Mouse (Mus musculus): ENCODE results near the gene Cbx5.

The Cbx5 gene

DNA sequence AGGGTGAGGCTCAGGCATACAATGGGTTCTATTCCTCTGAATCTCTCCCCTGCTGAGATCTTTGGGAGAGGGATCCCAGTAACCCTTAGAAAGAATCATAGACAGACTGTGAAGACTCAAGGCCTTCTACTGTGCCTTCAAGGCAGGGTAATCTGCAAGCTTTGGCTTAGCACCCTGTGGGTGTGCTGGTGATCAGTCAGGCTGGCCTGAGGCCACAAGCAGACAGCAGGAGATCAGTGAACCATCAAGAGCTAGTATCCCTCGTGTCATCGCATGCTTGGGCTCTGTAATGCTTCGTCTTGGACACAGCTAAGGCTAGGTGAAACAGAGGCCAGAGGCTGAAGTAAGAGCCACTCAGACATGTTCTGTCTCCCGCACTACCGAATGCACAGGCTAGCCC is 66.4 kb downstream of the Cbx5 start:
- DNase-seq (ENCODE audit: low read depth) = no peak

DNA sequence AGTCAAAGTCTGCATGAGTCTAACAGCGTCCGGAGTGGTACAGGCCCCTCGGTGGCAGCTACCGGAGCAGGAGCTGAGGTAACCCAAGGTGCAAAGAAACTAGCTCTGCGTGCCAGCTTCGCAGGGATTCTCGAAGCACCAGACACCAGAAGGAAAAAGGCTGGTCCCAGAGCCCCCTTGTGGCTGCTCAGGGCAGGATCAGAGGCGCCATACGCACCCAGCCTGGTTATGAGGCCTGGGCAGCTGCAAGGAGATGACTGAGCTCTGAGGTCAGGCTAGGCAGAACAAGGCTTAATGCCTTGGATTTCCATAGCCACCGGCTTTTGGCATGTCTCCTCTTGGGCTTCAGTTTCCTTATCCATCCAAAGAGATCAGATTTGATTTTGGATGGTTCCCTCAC is 67.1 kb downstream of the Cbx5 start:
- peak; percentile 73 for DNase-seq (ENCODE audit: low read depth)

GRCm38 (mm10) chr15:103171276-103171675 is 68.3 kb downstream of the Cbx5 start:
- DNase-seq (ENCODE audit: low read depth) = no peak

DNA sequence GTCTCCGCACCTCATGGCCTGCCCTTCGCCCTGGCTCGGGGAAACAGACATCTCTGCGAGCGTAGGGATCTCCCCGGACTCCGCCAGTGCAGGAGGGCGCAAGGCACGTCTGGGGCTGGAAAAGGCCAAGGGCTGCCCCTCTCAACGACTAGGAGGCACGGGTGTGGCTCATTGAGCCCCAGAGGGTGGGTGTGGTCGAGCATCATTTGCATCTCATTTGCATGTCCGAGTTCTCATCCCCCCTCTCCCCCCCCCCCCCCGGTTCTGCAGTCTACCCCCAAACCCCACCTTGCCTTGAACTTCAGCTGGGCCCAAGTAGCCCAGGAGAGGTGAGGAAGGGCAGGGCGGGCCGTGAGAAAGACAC is 69.3 kb downstream of the Cbx5 start:
- no peak for DNase-seq (ENCODE audit: low read depth)

GRCm38 (mm10) chr15:103169612-103170315 is 69.9 kb downstream of the Cbx5 start:
- DNase-seq (ENCODE audit: low read depth) = no peak

GRCm38 (mm10) chr15:103168801-103169611 is 70.6 kb downstream of the Cbx5 start:
- peak; percentile 68 for DNase-seq (ENCODE audit: low read depth)

- DNase-seq (ENCODE audit: low read depth) = no peak
Measured at GRCm38 (mm10) chr15:103167786-103168185, 71.8 kb downstream of the Cbx5 start.

DNA sequence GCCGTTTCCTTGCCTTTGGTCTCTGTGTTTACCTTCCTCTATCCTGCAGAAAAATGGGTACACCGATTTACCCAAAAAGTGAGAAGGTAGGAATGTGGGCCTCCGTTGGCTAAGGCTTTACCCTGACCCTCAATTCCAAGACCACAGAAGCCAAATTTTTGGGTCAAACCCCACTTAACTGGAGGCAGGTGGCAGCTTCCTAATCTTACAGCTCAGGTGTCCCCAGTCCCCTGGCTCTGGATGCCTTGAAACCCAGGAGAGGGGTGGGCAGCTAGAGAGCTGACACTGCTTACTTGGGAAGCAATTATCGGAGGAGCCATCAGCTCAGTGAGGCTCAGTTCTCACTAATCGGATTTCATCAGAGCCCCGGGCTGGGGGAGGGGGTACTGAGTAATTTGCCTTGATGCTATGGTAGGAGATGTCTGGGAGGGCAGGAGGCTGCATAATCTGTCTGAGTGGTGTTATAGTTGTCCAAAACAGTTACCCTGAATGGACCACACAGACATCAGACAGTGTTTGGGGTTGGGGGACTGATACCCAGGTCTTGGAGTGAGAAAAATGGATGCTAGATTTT is 72.5 kb downstream of the Cbx5 start, which contains the start of gene Smug1:
TSS of gene Smug1 (minus strand) at position 51 of the 574 bp plus-strand sequence.
- DNase-seq (ENCODE audit: low read depth) = no peak

GRCm38 (mm10) chr15:103165924-103166323 is 73.7 kb downstream of the Cbx5 start:
- DNase-seq (ENCODE audit: low read depth) = no peak

GRCm38 (mm10) chr15:103165379-103165778 is 74.2 kb downstream of the Cbx5 start:
- peak; percentile 91 for DNase-seq (ENCODE audit: low read depth)

DNA sequence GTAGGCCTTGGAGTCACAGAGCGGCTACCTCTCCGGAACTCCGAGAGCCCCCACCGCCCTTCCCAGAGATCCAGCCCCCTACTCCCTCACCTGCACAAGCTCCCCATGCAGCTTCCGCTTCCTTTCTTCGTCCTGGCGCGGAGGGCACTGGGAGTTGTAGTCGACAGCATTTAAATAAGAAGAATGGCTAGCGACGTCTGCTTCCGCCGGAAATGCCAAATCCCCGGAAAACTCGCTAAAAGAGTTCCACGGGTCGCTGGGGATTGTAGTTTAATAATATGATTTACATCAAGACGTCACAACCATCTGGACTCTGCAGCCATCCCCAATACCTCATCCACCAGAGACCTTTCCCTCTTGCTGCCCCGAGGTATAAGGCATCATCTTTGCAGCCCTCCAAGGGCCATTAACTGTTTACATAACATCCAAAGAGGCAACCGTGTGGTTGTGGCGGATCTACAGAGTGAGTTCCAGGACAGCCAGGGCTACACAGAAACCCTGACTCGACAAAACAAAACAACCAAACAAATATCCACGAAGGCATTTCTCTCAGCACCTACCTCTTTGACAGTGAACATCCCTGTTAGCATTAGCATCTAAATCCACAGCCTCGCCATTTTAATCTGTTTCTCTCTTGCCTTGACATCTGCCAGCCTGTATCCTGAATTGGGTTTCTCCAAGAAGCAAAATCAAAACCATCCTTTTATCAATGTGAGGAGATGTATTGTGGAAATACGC is 76.3 kb downstream of the Cbx5 start:
- DNase-seq (ENCODE audit: low read depth) = peak; percentile 97

- DNase-seq (ENCODE audit: low read depth) = no peak
Measured at GRCm38 (mm10) chr15:103157585-103157984, 82.0 kb downstream of the Cbx5 start.

DNA sequence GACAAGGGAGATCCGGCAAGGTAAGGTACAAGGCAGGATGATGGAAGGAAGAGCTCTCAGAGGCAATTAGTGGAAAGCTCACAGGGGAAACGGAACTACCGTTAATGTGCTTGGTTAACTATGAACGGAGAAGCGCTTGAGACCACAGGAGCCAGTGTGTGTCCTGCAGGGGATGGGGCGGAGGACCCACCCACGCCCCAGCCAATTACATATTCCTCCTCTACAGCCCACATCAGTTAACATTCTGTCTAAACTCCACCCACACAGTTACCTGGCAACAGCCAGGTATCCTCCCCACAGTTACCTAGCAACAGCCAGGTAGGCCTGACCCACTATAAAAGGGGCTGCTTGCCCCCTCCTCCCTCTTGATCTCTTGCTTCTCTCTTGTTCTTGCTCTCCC is 82.7 kb downstream of the Cbx5 start:
- DNase-seq (ENCODE audit: low read depth) = no peak

- DNase-seq (ENCODE audit: low read depth) = no peak
Measured at GRCm38 (mm10) chr15:103155366-103156321, 84.0 kb downstream of the Cbx5 start.

DNA sequence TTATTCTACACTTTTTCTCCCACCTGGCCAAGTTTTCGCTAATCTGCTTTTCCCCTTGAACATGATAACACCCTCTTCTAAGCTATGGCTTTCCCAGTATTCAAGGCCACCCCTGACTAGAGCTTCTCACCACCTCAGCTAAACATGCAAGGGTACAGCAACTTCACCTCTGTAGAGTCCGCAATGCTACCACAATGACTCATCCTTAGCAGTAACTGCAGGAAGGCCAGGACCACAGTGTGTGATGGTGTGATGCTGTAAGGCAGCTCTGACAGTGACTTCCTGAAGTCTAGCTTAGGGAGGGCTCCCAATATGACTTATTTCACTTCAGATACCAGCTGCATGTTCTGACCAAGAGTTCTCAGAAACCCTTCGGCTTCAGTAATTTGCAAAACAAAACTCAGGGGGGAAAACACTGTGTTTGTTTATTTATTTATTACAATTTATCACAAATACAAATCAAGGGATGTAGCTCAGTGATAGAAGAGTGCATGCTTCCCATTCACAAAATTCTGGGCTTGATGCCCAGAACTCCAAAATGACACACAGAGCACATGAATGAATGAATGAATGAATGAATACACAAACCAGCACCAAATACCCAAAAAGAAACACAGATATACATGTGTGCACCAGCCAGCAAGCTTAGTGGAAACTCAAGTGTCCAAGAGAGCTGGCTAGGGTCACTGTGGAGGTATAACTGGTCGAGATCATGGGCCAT is 86.6 kb downstream of the Cbx5 start:
- peak; percentile 98 for DNase-seq (ENCODE audit: low read depth)

- DNase-seq (ENCODE audit: low read depth) = peak; percentile 94
Measured at GRCm38 (mm10) chr15:103152371-103152770, 87.2 kb downstream of the Cbx5 start.

GRCm38 (mm10) chr15:103147779-103148178 is 91.8 kb downstream of the Cbx5 start:
- DNase-seq (ENCODE audit: low read depth) = no peak

- no peak for DNase-seq (ENCODE audit: low read depth)
Measured at GRCm38 (mm10) chr15:103147422-103147690, 92.3 kb downstream of the Cbx5 start.

GRCm38 (mm10) chr15:103146627-103147421 is 92.8 kb downstream of the Cbx5 start:
- DNase-seq (ENCODE audit: low read depth) = no peak

Data from 416B (cell line).